Mouse (Mus musculus): ENCODE measurements around the gene Banf2. TPM values are rescaled to one million over a fixed set of nuclear protein-coding genes. Genes with fewer than 3 reads are reported as not detected.

Banf2 gene
- not detected for polyA plus RNA-seq (2017; shearing (Covaris generic))

DNA sequence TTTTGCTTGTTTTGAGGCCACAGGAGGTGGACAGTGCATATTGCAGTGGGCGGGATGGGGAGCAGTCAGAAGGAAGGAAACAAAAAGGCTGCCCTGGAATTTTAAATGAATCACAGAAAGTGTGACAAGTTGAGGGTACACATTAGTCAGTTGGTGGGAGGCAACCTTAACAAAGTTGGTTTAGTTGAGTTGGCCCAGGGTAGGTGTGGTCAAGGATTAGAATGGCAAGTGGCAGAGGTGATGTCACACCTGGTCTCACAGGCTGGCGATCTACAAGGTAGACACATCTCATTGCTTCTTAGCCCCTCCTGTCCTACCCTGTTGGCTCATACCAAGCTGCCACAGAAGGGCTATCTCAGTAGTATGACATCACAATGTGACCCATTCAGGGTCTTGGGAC, at the start of gene Banf2:
Banf2 (plus strand) TSS at position 396 of the 400 bp plus-strand sequence.

DNA sequence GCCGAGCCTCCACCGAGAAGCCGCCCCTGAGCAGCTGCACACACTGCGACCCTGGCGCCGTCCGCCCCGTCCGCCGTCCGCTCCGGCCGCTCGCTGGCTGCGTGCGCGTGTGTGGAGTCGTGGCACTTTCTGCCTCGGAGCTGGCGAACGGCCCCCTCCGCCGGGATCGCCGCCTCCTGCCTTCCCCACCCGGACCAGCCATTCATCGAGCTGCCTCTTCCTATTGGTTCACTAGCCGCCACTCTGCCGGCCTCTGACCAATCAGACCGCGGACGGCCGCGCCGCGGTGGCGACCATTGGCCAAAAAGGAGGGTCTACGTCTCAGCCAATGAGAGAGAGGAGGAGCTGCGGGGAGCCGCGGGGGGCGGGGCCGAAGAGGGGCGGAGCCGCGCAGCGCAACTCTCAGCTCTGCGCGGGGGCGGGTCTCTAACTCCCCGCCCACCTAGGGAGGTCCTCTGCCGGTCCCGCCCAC, 21.7 kb upstream of the Banf2 start, which contains the start of gene Rrbp1:
Rrbp1 (minus strand) TSS at position 184 of the 472 bp plus-strand sequence.

Other genes starting within 250 kb of the Banf2 start
- not detected for gene Bfsp1, start 169.9 kb upstream of the Banf2 start, polyA plus RNA-seq (2017; shearing (Covaris generic))
- 30.6 TPM for gene Dstn, start 117.7 kb upstream of the Banf2 start, polyA plus RNA-seq (2017; shearing (Covaris generic))
- gene Rrbp1, start 21.8 kb upstream of the Banf2 start, polyA plus RNA-seq (2017; shearing (Covaris generic)) = 27.3 TPM
- gene Mgme1, start 237.6 kb downstream of the Banf2 start, polyA plus RNA-seq (2017; shearing (Covaris generic)) = 8.9 TPM
- 42.9 TPM for gene Snx5, start 237.8 kb downstream of the Banf2 start, polyA plus RNA-seq (2017; shearing (Covaris generic))